Mouse (Mus musculus) liver, embryonic 11.5 days (tissue): ENCODE measurements around the gene Tcl1b1. TPM values are rescaled to one million over a fixed set of nuclear protein-coding genes. Genes with fewer than 3 reads are reported as not detected.
"Not testable (repeated sequence)": the region's sequence is repeated elsewhere in the genome, so short reads cannot be mapped to it uniquely, and the experiment has no call there.

Experiments
- ATAC-seq: fragments of 200-750 bp; cut with Nextera tagmentation; replicated peaks from 2 replicates; pipeline ENCODE4 v1.8.0; 2017; ENCODE audit warnings: moderate number of reproducible peaks, mild to moderate bottlenecking, moderate TSS enrichment, moderate library complexity; ENCODE audit not compliant: low FRiP score
- DNase-seq: peaks from one replicate; pipeline ENCODE4 v3.0.0-alpha.2; 2017; ENCODE audit warnings: low spot score
- H3K27ac ChIP-seq: fragments of 300-500 bp; sonication (generic); 2 replicates; pipeline ENCODE4 v1.5.1; 2014; ENCODE audit warnings: mild to moderate bottlenecking, low read depth, low read length, control low read depth
- H3K27me3 ChIP-seq: fragments of 300-500 bp; sonication (generic); replicated peaks from 2 replicates; pipeline ENCODE4 v1.6.1; 2014; ENCODE audit warnings: low read length, mixed read lengths; ENCODE audit not compliant: control insufficient read depth, insufficient read depth
- H3K36me3 ChIP-seq: fragments of 300-500 bp; sonication (generic); 2 replicates; pipeline ENCODE4 v1.6.1; 2014; ENCODE audit warnings: mild to moderate bottlenecking, low read length, moderate library complexity, mixed read lengths; ENCODE audit not compliant: control insufficient read depth, insufficient read depth
- H3K4me1 ChIP-seq: fragments of 300-500 bp; sonication (generic); replicated peaks from 2 replicates; pipeline ENCODE4 v1.6.1; 2014; ENCODE audit warnings: low read length, mixed read lengths; ENCODE audit not compliant: control insufficient read depth, insufficient read depth
- H3K4me2 ChIP-seq: fragments of 300-500 bp; sonication (generic); 2 replicates; pipeline ENCODE4 v1.6.1; 2014; ENCODE audit warnings: mild to moderate bottlenecking, control low read depth, moderate library complexity
- H3K4me3 ChIP-seq: fragments of 300-500 bp; sonication (generic); 2 replicates; pipeline ENCODE4 v1.5.1; 2014; ENCODE audit warnings: low read depth, low read length, control low read depth
- H3K9ac ChIP-seq: fragments of 300-500 bp; sonication (generic); 2 replicates; pipeline ENCODE4 v1.6.1; 2014; ENCODE audit warnings: low read depth, low read length, control low read depth
- H3K9me3 ChIP-seq: fragments of 300-500 bp; sonication (generic); 2 replicates; pipeline ENCODE4 v1.6.1; 2016; ENCODE audit warnings: low read length, inconsistent platforms, mixed read lengths; ENCODE audit not compliant: control insufficient read depth
- WGBS: fragments of 180-500 bp; shearing (Covaris S2); extraction: QIAGEN DNeasy Blood & Tissue Kit; methylation state at CpG from one replicate; pipeline ENCODE4 v1.1.7; 2014; 5-methylcytosine and 5-hydroxymethylcytosine counted together
- polyA plus RNA-seq: library from polyadenylated mRNA; unstranded; fragments of >200 nt; fragmentation: Nextera tagmentation; extraction: Ambion mirVana; gene quantifications from 2 replicates; pipeline ENCODE4 v1.2.1, GENCODE M21; 2014

Tcl1b1 gene
- polyA plus RNA-seq: not detected in 2 replicates

DNA sequence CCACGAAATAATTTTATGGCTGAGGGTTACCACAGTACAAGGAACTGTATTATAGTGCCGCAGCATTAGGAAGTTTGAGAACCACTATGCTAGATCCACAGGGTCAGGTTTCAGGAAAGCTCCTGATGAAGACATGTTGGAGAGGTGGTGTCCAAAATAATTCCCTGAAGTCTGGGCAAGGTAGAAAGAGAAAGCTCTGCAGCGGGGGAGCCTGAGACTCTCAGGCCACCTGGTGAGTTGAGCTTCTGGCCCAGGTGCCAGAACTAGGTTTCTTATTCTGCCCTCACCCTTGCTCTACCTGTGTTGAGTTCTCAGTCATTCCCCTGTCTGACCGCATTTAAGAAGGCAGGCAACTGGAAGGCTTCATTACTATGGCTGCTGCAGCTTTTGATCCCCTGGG, at the start of gene Tcl1b1:
Gene Tcl1b1, plus strand, starts transcription at position 301 of the 400 bp plus-strand sequence.
- no peak within 1 kb of the TSS for H3K9ac ChIP-seq
- no peak within 1 kb of the TSS for H3K4me3 ChIP-seq
- no peaks in the 10 kb centered on the region for H3K9me3 ChIP-seq
- 71% methylated on average over 4 of the region's 4 CpGs for WGBS
- no peaks in the 10 kb centered on the region for H3K4me1 ChIP-seq
- H3K4me2 ChIP-seq: no peak within 1 kb of the TSS
- no peak within 1 kb of the TSS for H3K27ac ChIP-seq
- ATAC-seq (no peak), DNase-seq (no peak)
- no peaks in the 10 kb centered on the region for H3K36me3 ChIP-seq
- H3K27me3 ChIP-seq: no peaks in the 10 kb centered on the region

- no peak overlapping the region for H3K9ac ChIP-seq
- no peaks in the 10 kb centered on the region; the same call in 1 of the 2 replicates for H3K4me1 ChIP-seq
- ATAC-seq (no peak), DNase-seq (no peak)
- H3K36me3 ChIP-seq: no peaks in the 10 kb centered on the region
- H3K9me3 ChIP-seq: no peaks in the 10 kb centered on the region
- H3K27me3 ChIP-seq: no peaks in the 10 kb centered on the region
- 52% methylated on average over 4 of the region's 4 CpGs for WGBS
- H3K4me2 ChIP-seq: no peak overlapping the region
- H3K4me3 ChIP-seq: no peak overlapping the region
- no peak overlapping the region for H3K27ac ChIP-seq
Measured at GRCm38 (mm10) chr12:105109812-105110211, 49.7 kb upstream of the Tcl1b1 start.

DNA sequence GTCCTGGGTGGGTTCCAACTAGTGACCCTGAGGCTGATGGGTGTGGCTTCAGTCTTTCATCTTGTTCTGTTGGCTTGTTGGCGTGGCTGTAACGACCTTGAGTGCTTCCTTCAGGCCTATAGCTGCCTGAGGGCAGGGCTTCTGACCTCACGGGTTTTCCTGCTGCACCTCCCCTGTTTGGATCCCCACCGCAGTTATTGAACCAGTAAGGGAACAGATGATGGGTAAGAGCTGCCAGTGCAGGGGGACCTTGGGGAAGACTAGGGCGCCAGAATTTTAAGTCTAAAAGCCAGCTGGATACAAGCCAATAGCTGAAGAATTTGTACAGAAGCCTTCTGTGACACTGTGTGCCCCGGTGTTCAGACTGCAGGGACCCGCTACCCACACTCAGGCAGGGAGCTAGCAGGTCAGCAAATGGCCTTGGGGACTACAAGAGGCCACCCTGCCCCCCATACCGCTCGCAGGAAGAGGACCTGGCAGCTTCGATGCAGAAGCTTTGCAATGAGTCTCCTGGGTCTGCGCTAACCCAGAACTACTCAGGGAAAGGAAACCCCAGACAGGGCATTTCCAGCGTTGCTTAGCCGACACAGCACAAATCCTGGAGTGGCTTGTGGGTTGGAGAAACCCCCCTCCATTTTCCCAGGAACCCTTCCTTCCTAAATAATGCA, 47.0 kb upstream of the Tcl1b1 start:
- whole genome bisulfite sequencing: 43% methylated on average over 13 of the region's 13 CpGs
- Histone ChIP-seq H3K36me3 (no peaks in the 10 kb centered on the region), H3K4me1 (no peaks in the 10 kb centered on the region; the same call in 1 of the 2 replicates), H3K27me3 (no peaks in the 10 kb centered on the region), H3K27ac (no peak overlapping the region), H3K4me3 (no peak overlapping the region), H3K4me2 (no peak overlapping the region), H3K9me3 (no peaks in the 10 kb centered on the region), H3K9ac (no peak overlapping the region)
- ATAC-seq (no peak), DNase-seq (no peak)

- Histone ChIP-seq H3K9ac (no peak overlapping the region), H3K27me3 (no peaks in the 10 kb centered on the region), H3K4me3 (no peak overlapping the region), H3K36me3 (no peaks in the 10 kb centered on the region), H3K27ac (no peak overlapping the region), H3K4me2 (no peak overlapping the region), H3K9me3 (no peaks in the 10 kb centered on the region), H3K4me1 (no peaks in the 10 kb centered on the region; the same call in 1 of the 2 replicates)
- no peak for DNase-seq
- ATAC-seq: no peak
- WGBS: 76% methylated on average over 1 of the region's 1 CpGs
Measured at GRCm38 (mm10) chr12:105116648-105117047, 42.8 kb upstream of the Tcl1b1 start.

DNA sequence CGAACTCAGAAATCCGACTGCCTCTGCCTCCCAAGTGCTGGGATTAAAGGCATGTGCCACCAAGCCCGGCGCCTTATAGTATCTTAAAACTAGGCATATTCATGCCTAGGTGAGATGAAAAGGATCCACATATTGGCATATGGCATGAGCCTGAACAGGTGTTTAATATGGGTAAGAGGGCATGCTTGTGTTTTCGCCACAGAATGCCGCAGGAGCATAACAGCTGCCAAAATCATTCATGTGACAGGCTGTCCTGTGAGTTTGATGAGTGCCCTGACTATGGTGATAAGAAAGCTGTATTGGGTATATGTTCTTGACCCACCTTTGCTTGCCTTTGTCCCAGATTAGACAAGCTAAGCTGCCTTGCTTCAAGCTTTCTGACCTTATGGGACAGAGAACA, 34.1 kb upstream of the Tcl1b1 start:
- Histone ChIP-seq H3K9me3 (no peaks in the 10 kb centered on the region), H3K4me1 (no peaks in the 10 kb centered on the region), H3K4me3 (no peak overlapping the region), H3K36me3 (no peaks in the 10 kb centered on the region), H3K27ac (no peak overlapping the region), H3K9ac (no peak overlapping the region), H3K4me2 (no peak overlapping the region), H3K27me3 (no peaks in the 10 kb centered on the region)
- no peak for DNase-seq
- 83% methylated on average over 6 of the region's 6 CpGs for WGBS
- no peak for ATAC-seq

- no peak for ATAC-seq
- DNase-seq: no peak
- H3K4me3 ChIP-seq: no peak overlapping the region
- H3K27ac ChIP-seq: no peak overlapping the region
- no peak overlapping the region for H3K9ac ChIP-seq
- H3K4me2 ChIP-seq: no peak overlapping the region
- no peaks in the 10 kb centered on the region for H3K27me3 ChIP-seq
- WGBS: 71% methylated on average over 4 of the region's 4 CpGs
- no peaks in the 10 kb centered on the region for H3K4me1 ChIP-seq
- H3K36me3 ChIP-seq: no peaks in the 10 kb centered on the region
- H3K9me3 ChIP-seq: no peaks in the 10 kb centered on the region
Measured at GRCm38 (mm10) chr12:105126516-105126915, 33.0 kb upstream of the Tcl1b1 start.

DNA sequence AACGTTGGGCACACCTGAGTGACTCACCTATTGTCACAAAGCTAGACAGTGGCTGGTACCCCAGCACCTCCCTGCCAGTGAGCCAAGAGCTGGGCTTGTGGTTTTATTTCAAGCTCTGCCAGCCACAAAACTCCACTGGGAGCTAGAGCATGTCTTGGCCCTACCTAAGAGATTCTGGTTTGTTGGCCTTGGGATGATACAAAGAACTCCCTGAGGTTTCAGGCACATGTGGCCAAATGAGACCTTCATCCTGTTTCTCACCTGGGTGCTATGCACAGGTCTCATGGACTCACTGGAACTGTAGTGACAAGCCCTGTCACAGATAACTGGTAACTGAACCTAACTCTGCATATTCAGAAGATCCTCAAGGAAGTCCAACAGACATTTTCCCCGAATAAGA, 31.9 kb upstream of the Tcl1b1 start:
- no peak for ATAC-seq
- no peak overlapping the region for H3K9ac ChIP-seq
- no peak for DNase-seq
- no peak overlapping the region for H3K4me2 ChIP-seq
- H3K27me3 ChIP-seq: no peaks in the 10 kb centered on the region
- 69% methylated on average over 2 of the region's 2 CpGs for WGBS
- no peaks in the 10 kb centered on the region for H3K9me3 ChIP-seq
- no peaks in the 10 kb centered on the region for H3K4me1 ChIP-seq
- no peak overlapping the region for H3K27ac ChIP-seq
- no peaks in the 10 kb centered on the region for H3K36me3 ChIP-seq
- H3K4me3 ChIP-seq: no peak overlapping the region

DNA sequence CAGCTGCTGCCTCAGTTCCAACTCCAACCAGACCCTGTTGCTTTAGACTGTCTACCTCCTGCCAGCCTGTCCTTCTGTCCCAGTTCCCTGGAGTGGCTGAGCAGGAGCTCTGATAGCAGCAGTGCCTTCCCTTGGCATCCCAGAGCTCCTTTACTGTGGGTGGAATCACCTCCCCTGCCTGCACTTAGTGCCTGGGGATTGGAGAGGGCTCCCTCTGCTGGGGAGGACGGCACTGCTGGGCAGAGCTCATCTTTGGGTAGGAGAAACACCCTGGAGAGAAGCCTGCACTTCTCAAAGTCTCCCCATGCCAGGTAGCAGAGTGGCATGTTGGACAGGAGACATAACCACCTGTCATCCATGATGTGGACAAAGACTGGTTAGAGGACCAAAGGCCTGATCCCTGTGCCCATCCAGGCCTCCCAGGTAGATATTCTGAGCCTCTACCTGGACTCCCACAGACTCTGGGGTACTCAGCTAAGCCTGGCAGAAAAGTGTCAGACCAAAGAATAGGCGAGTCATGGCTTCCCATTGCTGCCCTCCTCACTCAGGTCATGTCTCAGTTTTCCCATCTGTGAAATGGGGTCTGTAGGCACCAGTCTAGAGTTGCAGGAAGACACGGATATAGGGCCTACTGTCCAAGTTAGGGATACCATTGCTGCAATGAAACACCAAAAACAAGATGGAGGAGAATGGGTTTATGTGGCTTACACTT, 29.8 kb upstream of the Tcl1b1 start:
- H3K9ac ChIP-seq, H3K27me3 ChIP-seq, H3K4me2 ChIP-seq, H3K27ac ChIP-seq, ATAC-seq, H3K36me3 ChIP-seq, DNase-seq, H3K4me1 ChIP-seq, H3K9me3 ChIP-seq, H3K4me3 ChIP-seq: not testable (repeated sequence)
- WGBS: 47% methylated on average over 3 of the region's 3 CpGs

DNA sequence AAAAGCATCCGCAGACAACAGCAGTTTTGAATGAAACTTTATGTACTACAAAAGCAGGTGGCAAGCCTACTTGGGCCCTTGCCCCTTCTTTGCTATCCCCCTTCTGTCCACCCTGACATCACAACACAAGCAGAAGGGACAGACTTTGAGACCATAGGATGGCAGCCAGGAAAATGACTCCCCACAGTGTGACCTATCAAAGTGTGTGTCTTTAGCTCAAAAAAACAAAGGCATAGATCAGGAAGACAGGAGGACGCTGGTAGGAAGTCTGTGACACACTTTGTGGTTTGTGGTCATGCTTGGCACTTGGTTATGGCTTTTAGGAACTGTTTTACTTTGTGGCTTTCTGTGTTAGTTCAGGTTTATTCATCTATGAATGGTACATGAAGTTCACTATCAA, 25.3 kb upstream of the Tcl1b1 start:
- H3K27me3 ChIP-seq, H3K27ac ChIP-seq, H3K9ac ChIP-seq, DNase-seq, H3K36me3 ChIP-seq, H3K4me2 ChIP-seq, H3K9me3 ChIP-seq, H3K4me1 ChIP-seq, H3K4me3 ChIP-seq, ATAC-seq: not testable (repeated sequence)
- WGBS: 57% methylated on average over 2 of the region's 2 CpGs
